Mouse (Mus musculus) C2C12 (cell line): ENCODE results near the gene Map3k12.

Experiments
- CEBPB ChIP-seq: IDR thresholded peaks from one replicate; pipeline ENCODE4 v1.6.1; 2011; ENCODE audit warnings: low read depth, mild to moderate bottlenecking, control low read depth, moderate library complexity
- CTCF ChIP-seq: IDR thresholded peaks from one replicate; pipeline ENCODE4 v1.5.1; 2011; ENCODE audit not compliant: control insufficient read depth, insufficient read depth, insufficient read length
- FOSL1 ChIP-seq: IDR thresholded peaks from one replicate; pipeline ENCODE4 v1.8.0; 2011; ENCODE audit warnings: mild to moderate bottlenecking, low read length; ENCODE audit not compliant: poor library complexity, insufficient read depth, severe bottlenecking
- MAX ChIP-seq: IDR thresholded peaks from one replicate; pipeline ENCODE4 v1.6.1; 2011; ENCODE audit warnings: mild to moderate bottlenecking, control low read depth
- MYOG ChIP-seq: IDR thresholded peaks from one replicate; pipeline ENCODE4 v1.6.1; 2011; ENCODE audit not compliant: control insufficient read depth, insufficient read length; ENCODE audit errors: extremely low read depth
- USF1 ChIP-seq: IDR thresholded peaks from one replicate; pipeline ENCODE4 v1.6.1; 2011; ENCODE audit warnings: low read depth, mild to moderate bottlenecking, control low read depth, moderate library complexity

DNA sequence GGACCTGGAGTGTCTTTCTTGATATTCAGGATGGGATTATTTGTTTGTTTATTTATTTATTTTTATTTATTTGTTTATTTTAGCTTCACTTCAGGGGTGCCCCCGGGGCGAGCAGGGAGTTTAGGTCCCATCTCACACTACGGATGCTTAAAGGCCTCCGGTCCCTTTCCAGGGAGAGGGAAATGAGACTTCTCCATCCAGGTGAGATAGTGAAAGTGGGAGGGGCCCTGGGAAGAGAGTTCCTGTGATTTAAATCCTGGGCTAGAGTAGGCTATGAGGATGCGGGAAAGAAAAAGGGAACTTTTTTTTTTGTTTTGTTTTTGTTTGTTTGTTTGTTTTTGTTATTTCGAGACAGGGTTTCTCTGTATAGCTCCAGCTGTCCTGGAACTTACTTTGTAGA lies 57.5 kb downstream of the Map3k12 start:
- TF ChIP-seq CTCF (no peak), USF1 (no peak), MAX (no peak), MYOG (no peak), CEBPB (no peak), FOSL1 (no peak)
